Mouse (Mus musculus) liver, adult 2 months (tissue): ENCODE measurements around the gene Fgfr2. TPM values are rescaled to one million over a fixed set of nuclear protein-coding genes. Genes with fewer than 3 reads are reported as not detected.
A peak's percentile ranks its signal among the peaks of the same experiment; 100 is the strongest.

Experiments used
- DNase-seq: peaks from one replicate; pipeline ENCODE4 v3.0.0-alpha.2; 2011; ENCODE audit warnings: low read depth, low spot score; ENCODE audit errors: extremely low read depth
- H3K27ac ChIP-seq: fragments of 200-500 bp; replicated peaks from 2 replicates; pipeline ENCODE4 v1.5.1; 2012; ENCODE audit warnings: low read depth, mild to moderate bottlenecking, control low read depth, inconsistent platforms, low read length; ENCODE audit not compliant: insufficient read depth
- H3K27me3 ChIP-seq: fragments of 200-500 bp; 2 replicates; pipeline ENCODE4 v1.6.1; 2012; ENCODE audit warnings: mild to moderate bottlenecking, moderate library complexity, low read length, inconsistent platforms; ENCODE audit not compliant: control insufficient read depth, insufficient read depth
- H3K36me3 ChIP-seq: fragments of 200-500 bp; 2 replicates; pipeline ENCODE4 v1.6.1; 2012; ENCODE audit warnings: low read length, inconsistent platforms; ENCODE audit not compliant: control insufficient read depth, insufficient read depth
- H3K4me1 ChIP-seq: fragments of 200-500 bp; 2 replicates; pipeline ENCODE4 v1.6.1; 2011; ENCODE audit warnings: low read length; ENCODE audit not compliant: control insufficient read depth, insufficient read depth
- H3K4me3 ChIP-seq: fragments of 200-500 bp; 2 replicates; pipeline ENCODE4 v1.5.1; 2011; ENCODE audit warnings: low read depth, mild to moderate bottlenecking, control low read depth, low read length, moderate library complexity; ENCODE audit not compliant: insufficient read depth
- H3K79me2 ChIP-seq: fragments of 200-500 bp; 2 replicates; pipeline ENCODE4 v1.6.1; 2012; ENCODE audit warnings: inconsistent platforms, mild to moderate bottlenecking, low read length, moderate library complexity; ENCODE audit not compliant: control insufficient read depth, insufficient read depth
- H3K9ac ChIP-seq: fragments of 200-500 bp; 2 replicates; pipeline ENCODE4 v1.6.1; 2012; ENCODE audit warnings: low read depth, mild to moderate bottlenecking, control low read depth, inconsistent platforms, low read length
- CTCF ChIP-seq: fragments of 200-500 bp; IDR thresholded peaks from 2 replicates; pipeline ENCODE4 v1.5.1; 2011; ENCODE audit warnings: low read depth, low read length, control low read depth
- POLR2A ChIP-seq: fragments of 200-500 bp; IDR thresholded peaks from 2 replicates; pipeline ENCODE4 v1.6.1; 2011; ENCODE audit warnings: low read length, control low read depth; ENCODE audit not compliant: insufficient read depth; ENCODE audit errors: extremely low read depth
- WGBS: fragments of 180-500 bp; shearing (Covaris S2); methylation state at CpG from one replicate; pipeline ENCODE4 v1.1.7; 2018; 5-methylcytosine and 5-hydroxymethylcytosine counted together
- polyA plus RNA-seq: library from polyadenylated mRNA; depleted of rRNA; stranded (reverse); fragments of >200 nt; gene quantifications from 2 replicates; pipeline ENCODE4 v1.2.3, GENCODE M21; 2012
- total RNA-seq: library from RNA; depleted of rRNA; stranded (reverse); fragments of >200 nt; gene quantifications from 2 replicates; pipeline ENCODE4 v1.2.3, GENCODE M21; 2014

Fgfr2 gene
- total and polyA plus RNA-seq, 2 experiments, result 16.7 to 35.2 TPM

GRCm38 (mm10) chr7:130183960-130184359 is 2939.2 kb downstream of the Fgfr2 start:
- no peak for DNase-seq
- Histone ChIP-seq H3K4me3 (no peak overlapping the region), H3K79me2 (no peaks in the 10 kb centered on the region), H3K36me3 (peaks cover 2% of the 10 kb centered on the region; the same call in 1 of the 2 replicates), H3K9ac (no peak overlapping the region), H3K27ac (no peak overlapping the region), H3K27me3 (no peaks in the 10 kb centered on the region), H3K4me1 (no peaks in the 10 kb centered on the region)
- WGBS, result 91% methylated on average over 5 of the region's 5 CpGs
- no peak for TF ChIP-seq CTCF
- TF ChIP-seq POLR2A, result no peak

- Histone ChIP-seq H3K36me3 (peaks cover 2% of the 10 kb centered on the region; the same call in 1 of the 2 replicates), H3K4me1 (no peaks in the 10 kb centered on the region), H3K79me2 (no peaks in the 10 kb centered on the region), H3K9ac (no peak overlapping the region), H3K27ac (no peak overlapping the region), H3K4me3 (no peak overlapping the region), H3K27me3 (no peaks in the 10 kb centered on the region)
- WGBS, result 45% methylated on average over 18 of the region's 18 CpGs
- TF ChIP-seq CTCF (no peak), POLR2A (no peak)
- no peak for DNase-seq
Observed at GRCm38 (mm10) chr7:130182551-130182950, 2940.6 kb downstream of the Fgfr2 start.

GRCm38 (mm10) chr7:130178991-130179390 is 2944.2 kb downstream of the Fgfr2 start:
- Histone ChIP-seq H3K9ac (no peak overlapping the region), H3K4me3 (no peak overlapping the region), H3K36me3 (no peaks in the 10 kb centered on the region), H3K27me3 (no peaks in the 10 kb centered on the region), H3K79me2 (no peaks in the 10 kb centered on the region), H3K27ac (no peak overlapping the region), H3K4me1 (no peaks in the 10 kb centered on the region)
- peak; percentile 30; the same call in 1 of the 2 replicates for TF ChIP-seq CTCF
- TF ChIP-seq POLR2A, result no peak
- 72% methylated on average over 3 of the region's 3 CpGs for WGBS
- DNase-seq, result no peak

GRCm38 (mm10) chr7:130177009-130177408 is 2946.1 kb downstream of the Fgfr2 start:
- no peak overlapping the region for H3K27ac ChIP-seq
- TF ChIP-seq POLR2A (no peak), CTCF (no peak)
- no peaks in the 10 kb centered on the region for H3K79me2 ChIP-seq
- DNase-seq, result no peak
- no peaks in the 10 kb centered on the region for H3K27me3 ChIP-seq
- H3K9ac ChIP-seq, result no peak overlapping the region
- peaks cover 6% of the 10 kb centered on the region for H3K36me3 ChIP-seq
- 79% methylated on average over 5 of the region's 5 CpGs for WGBS
- no peaks in the 10 kb centered on the region for H3K4me1 ChIP-seq
- no peak overlapping the region for H3K4me3 ChIP-seq

GRCm38 (mm10) chr7:130174525-130174924 is 2948.6 kb downstream of the Fgfr2 start:
- peaks cover 6% of the 10 kb centered on the region for H3K36me3 ChIP-seq
- no peaks in the 10 kb centered on the region for H3K79me2 ChIP-seq
- 70% methylated on average over 7 of the region's 7 CpGs for WGBS
- no peaks in the 10 kb centered on the region for H3K27me3 ChIP-seq
- no peaks in the 10 kb centered on the region for H3K4me1 ChIP-seq
- H3K4me3 ChIP-seq, result no peak overlapping the region
- H3K27ac ChIP-seq, result no peak overlapping the region
- no peak overlapping the region for H3K9ac ChIP-seq
- DNase-seq, result no peak
- no peak for TF ChIP-seq CTCF
- TF ChIP-seq POLR2A, result no peak

GRCm38 (mm10) chr7:130173914-130174313 is 2949.2 kb downstream of the Fgfr2 start:
- TF ChIP-seq POLR2A, result no peak
- no peak for TF ChIP-seq CTCF
- H3K79me2 ChIP-seq, result no peaks in the 10 kb centered on the region
- no peaks in the 10 kb centered on the region for H3K4me1 ChIP-seq
- peaks cover 6% of the 10 kb centered on the region for H3K36me3 ChIP-seq
- 25% methylated on average over 5 of the region's 5 CpGs for WGBS
- no peak overlapping the region for H3K9ac ChIP-seq
- no peaks in the 10 kb centered on the region for H3K27me3 ChIP-seq
- H3K27ac ChIP-seq, result no peak overlapping the region
- no peak overlapping the region for H3K4me3 ChIP-seq
- DNase-seq, result peak; percentile 12
